In genomic region chr19:40754311-40754710, GRCm38 (mm10) we compare ENCODE assay signal across 8 mouse cellular contexts. TPM values are rescaled to one million over a fixed set of nuclear protein-coding genes. Genes with fewer than 3 reads are reported as not detected.
A peak's percentile ranks its signal among the peaks of the same experiment; 100 is the strongest.
DNase-seq lines count a peak whose midpoint lies in the region; ATAC-seq and TF ChIP-seq lines count a peak whose summit lies in the region.

No protein-coding gene starts in this region.

- H3K27me3 ChIP-seq in hindbrain, postnatal 0 days (ENCODE audit: insufficient read depth, low read length), result no peaks in the 10 kb centered on the region
- H3K27me3 ChIP-seq in hindbrain, embryonic 12.5 days, result no peaks in the 10 kb centered on the region
- peaks cover 25% of the 10 kb centered on the region for H3K27me3 ChIP-seq in E14TG2a.4 (ENCODE audit: insufficient read depth, low read length)
- no peaks in the 10 kb centered on the region for H3K27me3 ChIP-seq in kidney, postnatal 0 days (ENCODE audit: insufficient read depth, low read length)
- H3K27me3 ChIP-seq in neural tube, embryonic 11.5 days (ENCODE audit: control insufficient read depth, insufficient read depth, low read length), result no peaks in the 10 kb centered on the region

- peak; percentile 50 for TF ChIP-seq CTCF in hindbrain, postnatal 0 days (IDR thresholded peaks at IDR 0.05; ENCODE audit: low read depth)
- peak; percentile 83 for TF ChIP-seq CTCF in E14TG2a.4 (conservative IDR thresholded peaks at IDR 0.05; ENCODE audit: low read length)
- peak; percentile 60 for TF ChIP-seq CTCF in kidney, postnatal 0 days (IDR thresholded peaks at IDR 0.05; ENCODE audit: low read depth)

- no peaks in the 10 kb centered on the region for H3K9me3 ChIP-seq in hindbrain, postnatal 0 days (ENCODE audit: low read length)
- no peaks in the 10 kb centered on the region for H3K9me3 ChIP-seq in hindbrain, embryonic 12.5 days (replicated peaks)
- H3K9me3 ChIP-seq in E14TG2a.4 (ENCODE audit: low read length), result no peaks in the 10 kb centered on the region
- no peaks in the 10 kb centered on the region for H3K9me3 ChIP-seq in kidney, postnatal 0 days (replicated peaks; ENCODE audit: low read length)
- H3K9me3 ChIP-seq in neural tube, embryonic 11.5 days (ENCODE audit: control insufficient read depth, low read length), result no peaks in the 10 kb centered on the region

- no peak overlapping the region for H3K4me2 ChIP-seq in hindbrain, postnatal 0 days (ENCODE audit: low read depth, low read length)
- no peak overlapping the region for H3K4me2 ChIP-seq in hindbrain, embryonic 12.5 days (replicated peaks)
- no peak overlapping the region for H3K4me2 ChIP-seq in kidney, postnatal 0 days (ENCODE audit: low read length)
- H3K4me2 ChIP-seq in neural tube, embryonic 11.5 days (ENCODE audit: low read depth), result no peak overlapping the region

- no peak overlapping the region for H3K4me3 ChIP-seq in hindbrain, postnatal 0 days (ENCODE audit: low read length)
- H3K4me3 ChIP-seq in hindbrain, embryonic 12.5 days, result no peak overlapping the region
- no peak overlapping the region for H3K4me3 ChIP-seq in E14TG2a.4 (replicated peaks; ENCODE audit: low read length)
- H3K4me3 ChIP-seq in kidney, postnatal 0 days (replicated peaks; ENCODE audit: low read depth, low read length), result no peak overlapping the region
- no peak overlapping the region for H3K4me3 ChIP-seq in neural tube, embryonic 11.5 days (ENCODE audit: low read depth, low read length)

- no peak overlapping the region for H3K27ac ChIP-seq in hindbrain, postnatal 0 days
- H3K27ac ChIP-seq in hindbrain, embryonic 12.5 days, result no peak overlapping the region
- H3K27ac ChIP-seq in kidney, postnatal 0 days, result no peak overlapping the region
- H3K27ac ChIP-seq in neural tube, embryonic 11.5 days (ENCODE audit: low read depth, low read length), result no peak overlapping the region

- H3K9ac ChIP-seq in hindbrain, postnatal 0 days (replicated peaks; ENCODE audit: low read length), result no peak overlapping the region
- H3K9ac ChIP-seq in hindbrain, embryonic 12.5 days, result no peak overlapping the region
- H3K9ac ChIP-seq in kidney, postnatal 0 days (ENCODE audit: low read depth, low read length), result no peak overlapping the region
- H3K9ac ChIP-seq in neural tube, embryonic 11.5 days (ENCODE audit: low read length), result no peak overlapping the region

- no peaks in the 10 kb centered on the region for H3K36me3 ChIP-seq in hindbrain, postnatal 0 days (ENCODE audit: insufficient read depth, low read length)
- no peaks in the 10 kb centered on the region for H3K36me3 ChIP-seq in hindbrain, embryonic 12.5 days
- H3K36me3 ChIP-seq in E14TG2a.4 (ENCODE audit: insufficient read depth, low read length), result no peaks in the 10 kb centered on the region
- no peaks in the 10 kb centered on the region for H3K36me3 ChIP-seq in kidney, postnatal 0 days (ENCODE audit: insufficient read depth, low read length)
- H3K36me3 ChIP-seq in neural tube, embryonic 11.5 days (ENCODE audit: control insufficient read depth, insufficient read depth, low read length), result no peaks in the 10 kb centered on the region

- peak; percentile 46 for DNase-seq in hindbrain, postnatal 0 days (ENCODE audit: low spot score)
- DNase-seq in adrenal gland, adult 8-10 months, result peak; percentile 8
- no peak for DNase-seq in kidney, postnatal 0 days (ENCODE audit: low spot score)
- peak; percentile 45 for DNase-seq in neural tube, embryonic 11.5 days (ENCODE audit: low spot score)
- no peak for DNase-seq in Muller cell, postnatal 12 days (ENCODE audit: inconsistent ontology term)
- DNase-seq in left cerebral cortex, adult 11 months (ENCODE audit: low spot score), result no peak

- H3K4me1 ChIP-seq in hindbrain, postnatal 0 days (ENCODE audit: insufficient read depth, low read length), result no peaks in the 10 kb centered on the region
- no peaks in the 10 kb centered on the region for H3K4me1 ChIP-seq in hindbrain, embryonic 12.5 days
- H3K4me1 ChIP-seq in E14TG2a.4 (replicated peaks; ENCODE audit: low read depth, low read length), result no peaks in the 10 kb centered on the region; the same call in 1 of the 2 replicates
- no peaks in the 10 kb centered on the region for H3K4me1 ChIP-seq in kidney, postnatal 0 days (replicated peaks; ENCODE audit: insufficient read depth, low read length)
- no peaks in the 10 kb centered on the region for H3K4me1 ChIP-seq in neural tube, embryonic 11.5 days (ENCODE audit: control insufficient read depth, insufficient read depth, low read length)

- WGBS in hindbrain, postnatal 0 days, result 74% methylated on average over 2 of the region's 2 CpGs
- 78% methylated on average over 2 of the region's 2 CpGs for WGBS in hindbrain, embryonic 12.5 days
- 82% methylated on average over 2 of the region's 2 CpGs for WGBS in kidney, postnatal 0 days
- WGBS in neural tube, embryonic 11.5 days, result 76% methylated on average over 2 of the region's 2 CpGs

- no peak for ATAC-seq in hindbrain, postnatal 0 days
- ATAC-seq in hindbrain, embryonic 12.5 days (ENCODE audit: low FRiP score), result no peak
- ATAC-seq in kidney, postnatal 0 days (replicated peaks; ENCODE audit: low FRiP score, low read depth), result no peak
- no peak for ATAC-seq in neural tube, embryonic 11.5 days (ENCODE audit: insufficient read depth, low FRiP score, low TSS enrichment)

RNA-seq across cellular contexts. Expression of gene Cc2d2b, which starts 5.8 kb away (rescaled TPM):
- not detected in 2 replicates for total RNA-seq in hindbrain, postnatal 0 days (2014; rRNA removed)
- polyA plus RNA-seq in hindbrain, postnatal 0 days (2015; fragmentation: Nextera tagmentation; extraction: Ambion mirVana), result 0.14 and 0.16 TPM in 2 replicates
- 0.25 TPM in 1 of 2 replicates, not detected in the other for polyA plus RNA-seq in hindbrain, embryonic 12.5 days (2016; fragmentation: Nextera tagmentation; extraction: Ambion mirVana)
- not detected for total RNA-seq in adrenal gland, adult 8-10 months (2022)
- 0.11 TPM in 1 of 2 replicates, not detected in the other for polyA plus RNA-seq in kidney, postnatal 0 days (2015; fragmentation: Nextera tagmentation; extraction: Ambion mirVana)
- polyA plus RNA-seq in neural tube, embryonic 11.5 days (2014; fragmentation: Nextera tagmentation; extraction: Ambion mirVana), result 0.31 TPM in 1 of 2 replicates, not detected in the other

Comparison
In these comparisons a context has a peak if more than half of its experiments do, and no peak if none do; other contexts are left out.
1. DNase-seq: peak in hindbrain, postnatal 0 days (single experiment), adrenal gland, adult 8-10 months (single experiment) and neural tube, embryonic 11.5 days (single experiment); none in kidney, postnatal 0 days (single experiment), Muller cell, postnatal 12 days (single experiment) and left cerebral cortex, adult 11 months (single experiment).
2. Peak in every context shown above with its lines, with median percentiles within 50 percentile points of each other: CTCF ChIP-seq.